Mouse (Mus musculus) brain, embryonic 14.5 days (tissue): ENCODE measurements around the gene Ccdc7a. TPM values are rescaled to one million over a fixed set of nuclear protein-coding genes. Genes with fewer than 3 reads are reported as not detected.
A peak's percentile ranks its signal among the peaks of the same experiment; 100 is the strongest.

Source experiments
- DNase-seq: peaks from one replicate; pipeline ENCODE4 v3.0.0-alpha.2; 2011; ENCODE audit warnings: low read depth
- CTCF ChIP-seq: fragments of 200-500 bp; IDR thresholded peaks from 2 replicates; pipeline ENCODE4 v1.5.1; 2012; ENCODE audit warnings: inconsistent platforms, mild to moderate bottlenecking, moderate library complexity, borderline replicate concordance; ENCODE audit not compliant: insufficient read depth, insufficient read length; ENCODE audit errors: extremely low read depth
- POLR2A ChIP-seq: fragments of 200-500 bp; IDR thresholded peaks from 2 replicates; pipeline ENCODE4 v1.6.1; 2012; ENCODE audit warnings: mild to moderate bottlenecking, inconsistent platforms, borderline replicate concordance; ENCODE audit not compliant: poor library complexity, insufficient read depth, insufficient read length, severe bottlenecking; ENCODE audit errors: extremely low read depth
- polyA plus RNA-seq: library from polyadenylated mRNA; depleted of rRNA; stranded (reverse); fragments of >200 nt; gene quantifications from 2 replicates; pipeline ENCODE4 v1.2.3, GENCODE M21; 2012

Ccdc7a gene
- polyA plus RNA-seq, 1 experiment = not detected

DNA sequence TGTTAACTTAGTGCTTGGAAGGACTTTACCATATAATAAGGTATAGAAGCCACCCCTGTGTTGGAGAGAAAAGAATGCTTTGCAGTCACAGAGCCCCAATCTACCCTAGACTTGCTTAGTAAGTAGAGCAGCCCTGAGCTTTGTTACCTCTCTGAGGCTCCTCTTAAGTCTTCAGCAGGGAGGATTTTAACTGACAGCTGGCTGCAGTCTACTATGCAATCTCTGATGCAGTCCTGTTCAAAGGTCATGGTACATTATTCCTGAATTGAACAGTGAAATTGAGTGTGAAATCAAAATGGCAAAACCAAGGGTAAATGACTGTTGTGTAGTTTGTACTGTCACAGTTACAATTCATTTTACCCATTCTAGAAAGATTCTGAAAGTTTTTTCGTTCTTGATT lies 338.1 kb downstream of the Ccdc7a start:
- peak; percentile 52 for DNase-seq
- TF ChIP-seq POLR2A = no peak
- no peak for TF ChIP-seq CTCF

DNA sequence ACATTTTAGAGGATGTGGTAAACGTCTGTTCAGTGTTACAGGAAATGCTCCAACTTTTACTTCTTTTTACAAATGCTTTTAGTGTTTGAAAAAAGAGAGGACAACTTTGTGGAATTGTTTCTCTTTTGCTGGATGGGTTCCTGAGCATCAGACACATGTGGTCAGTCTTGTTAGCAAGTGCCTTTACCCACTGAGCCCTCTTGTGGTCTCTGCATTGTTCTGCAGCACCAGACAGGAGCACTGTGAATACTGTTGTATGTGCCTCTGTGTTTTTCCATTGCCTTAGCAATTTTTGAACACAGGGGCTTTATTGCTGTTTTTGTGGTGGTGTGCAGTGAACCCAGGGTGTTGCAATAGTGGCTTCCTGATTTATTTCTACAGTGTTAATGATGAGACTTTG lies 340.5 kb downstream of the Ccdc7a start:
- TF ChIP-seq POLR2A (no peak), CTCF (peak; percentile 59; the same call in 1 of the 2 replicates)

DNA sequence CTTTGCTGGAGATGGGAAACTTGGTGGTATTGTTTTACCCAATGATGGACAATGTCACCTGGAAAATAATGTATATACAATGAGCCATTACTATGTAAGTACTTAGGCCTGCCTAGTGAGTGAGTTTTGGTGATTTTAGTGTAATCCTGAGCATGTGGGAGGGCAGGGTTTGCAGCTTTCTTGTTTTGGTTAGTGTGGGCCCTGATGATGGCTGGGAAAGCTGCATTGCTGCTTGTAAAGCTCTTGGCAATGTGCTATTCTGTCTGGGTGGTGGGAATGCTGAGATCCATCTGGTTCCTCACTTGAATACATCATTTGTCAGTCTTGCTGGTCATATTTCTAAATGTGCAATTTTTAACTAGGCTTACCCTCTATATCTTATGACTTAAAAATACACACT lies 349.1 kb downstream of the Ccdc7a start:
- no peak for DNase-seq
- TF ChIP-seq CTCF (no peak), POLR2A (no peak)

More for the DNA sequence above, 340.5 kb downstream of the Ccdc7a start:
- peak; percentile 76 for DNase-seq

DNA sequence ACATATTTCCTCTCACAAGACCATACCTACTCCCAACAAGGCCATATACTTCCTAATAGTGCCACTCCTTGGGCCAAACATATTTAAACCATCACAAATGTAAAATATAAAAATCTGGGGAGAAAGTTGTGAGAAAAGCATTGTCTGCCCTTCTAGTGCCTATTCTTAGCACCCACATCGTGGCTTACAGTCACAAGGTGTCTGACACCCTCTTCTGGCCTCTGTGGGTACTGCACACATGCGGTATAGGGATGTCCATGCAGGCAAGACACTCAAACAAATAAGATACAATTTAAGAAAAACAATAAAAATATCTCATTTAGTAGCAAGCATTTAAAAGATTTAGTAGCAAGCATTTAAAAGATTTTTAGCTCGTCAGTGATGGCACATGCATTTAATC lies 356.1 kb downstream of the Ccdc7a start:
- peak; percentile 74 for DNase-seq
- TF ChIP-seq CTCF (peak; percentile 75; the same call in 1 of the 2 replicates), POLR2A (no peak)

DNA sequence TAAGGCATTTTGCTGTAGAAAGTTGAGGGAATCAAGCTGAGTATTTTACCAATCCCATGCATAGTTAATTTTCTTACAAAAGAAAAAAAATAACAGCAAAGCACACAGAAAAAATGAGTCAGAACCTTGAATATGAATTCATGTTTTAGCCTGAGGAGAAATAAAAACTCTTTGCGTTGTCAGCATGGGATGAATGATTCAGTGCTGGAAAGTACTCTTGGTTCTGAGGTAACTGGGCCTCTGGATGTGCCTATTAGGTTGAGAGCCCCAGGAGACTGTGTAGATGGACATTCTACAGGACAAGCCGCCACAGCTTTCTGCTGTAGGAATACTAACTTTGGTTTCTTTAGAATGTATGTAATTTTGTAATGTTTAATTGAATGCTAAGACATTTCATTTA lies 360.5 kb downstream of the Ccdc7a start:
- TF ChIP-seq POLR2A (no peak), CTCF (no peak)
- no peak for DNase-seq

DNA sequence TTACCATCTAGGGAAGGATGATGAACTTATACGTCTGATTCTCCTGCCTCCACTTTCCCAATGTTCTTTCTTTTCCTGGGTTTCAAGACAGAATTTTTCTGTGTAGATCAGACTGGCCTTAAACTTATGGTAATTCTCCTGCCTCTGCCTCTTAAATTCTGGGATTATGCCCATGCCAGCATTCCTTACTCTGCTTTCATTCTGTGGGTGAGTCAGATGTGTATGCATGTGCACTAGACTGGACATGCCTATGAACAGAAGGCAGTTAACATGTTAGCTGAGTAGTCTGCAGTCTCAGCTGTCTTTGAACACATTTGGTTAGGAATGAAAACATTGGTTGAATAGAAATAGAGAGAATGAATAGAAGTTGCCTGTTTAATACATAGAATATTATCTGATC lies 360.9 kb downstream of the Ccdc7a start:
- TF ChIP-seq POLR2A (no peak), CTCF (no peak)
- no peak for DNase-seq

DNA sequence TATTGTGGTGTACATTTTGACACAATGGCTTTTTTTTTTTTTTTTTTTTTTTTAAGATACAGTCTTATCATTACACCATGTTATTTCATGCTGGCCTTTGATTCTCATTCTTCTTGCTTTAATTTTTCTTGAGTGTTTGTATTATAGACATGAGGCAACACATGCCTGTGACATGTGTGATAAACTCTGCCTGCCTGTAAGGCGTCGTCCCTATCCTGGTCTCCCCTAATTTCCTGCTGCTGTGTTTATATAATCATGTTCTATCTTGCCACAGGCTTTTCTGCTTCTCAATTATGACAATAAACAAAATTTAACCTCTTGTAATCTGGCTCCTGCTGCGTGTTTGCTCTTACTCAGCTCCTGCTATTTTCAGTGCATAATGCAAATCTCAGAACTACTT lies 367.4 kb downstream of the Ccdc7a start:
- no peak for TF ChIP-seq CTCF
- TF ChIP-seq POLR2A = no peak
- DNase-seq = no peak

DNA sequence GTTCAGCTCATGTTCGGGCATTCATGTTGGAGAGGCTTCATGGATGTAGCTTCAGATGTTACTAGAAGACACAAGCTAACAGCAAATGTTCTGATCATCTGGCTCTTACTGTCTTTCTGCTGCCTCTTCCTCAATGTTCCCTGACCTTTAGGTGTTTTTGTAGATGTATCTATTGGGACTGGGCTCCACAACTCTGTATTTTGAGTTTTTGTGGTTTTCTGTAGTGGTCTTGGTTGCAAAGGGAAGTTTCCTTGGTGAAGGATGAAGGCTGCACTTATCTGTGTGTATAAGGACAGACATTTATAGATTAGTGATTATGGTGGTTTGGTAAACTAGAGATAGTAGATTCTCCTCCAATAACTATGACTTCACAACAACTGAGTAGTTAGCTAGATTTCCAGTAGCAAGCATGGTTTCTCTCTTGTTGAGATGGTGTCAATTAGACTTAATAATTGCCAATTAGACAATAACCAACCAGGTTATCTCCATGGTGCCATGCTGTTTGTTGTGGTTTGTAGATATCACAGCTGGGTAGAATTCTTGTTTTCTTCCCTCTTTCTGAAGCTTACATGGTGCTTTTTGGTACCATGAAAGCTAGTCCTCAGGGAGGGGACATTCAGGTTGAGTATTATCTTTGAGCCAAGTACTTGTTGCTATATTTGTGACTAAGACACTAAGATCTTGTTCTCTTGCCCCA lies 368.5 kb downstream of the Ccdc7a start:
- no peak for DNase-seq
- TF ChIP-seq CTCF = no peak
- TF ChIP-seq POLR2A = no peak

DNA sequence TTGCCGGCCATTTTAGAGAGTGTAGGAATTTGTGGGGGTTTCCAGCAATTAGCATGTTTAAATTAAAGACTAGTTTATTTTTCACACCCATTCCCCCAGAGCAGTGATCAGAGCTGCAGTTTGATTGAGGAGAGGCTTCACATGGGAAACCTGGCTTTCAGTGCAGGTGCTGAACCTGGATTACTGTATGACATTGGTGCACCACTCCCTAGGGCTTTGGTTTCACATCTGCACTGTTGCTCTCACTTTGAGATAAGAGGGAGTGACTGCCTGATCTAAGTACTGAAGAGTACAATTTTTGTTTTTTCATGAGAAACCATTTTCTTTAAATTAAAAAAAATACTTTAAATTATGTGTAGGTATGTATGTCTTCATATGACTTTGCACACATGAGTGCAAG lies 375.3 kb downstream of the Ccdc7a start:
- DNase-seq = no peak
- TF ChIP-seq POLR2A = no peak
- TF ChIP-seq CTCF = no peak

DNA sequence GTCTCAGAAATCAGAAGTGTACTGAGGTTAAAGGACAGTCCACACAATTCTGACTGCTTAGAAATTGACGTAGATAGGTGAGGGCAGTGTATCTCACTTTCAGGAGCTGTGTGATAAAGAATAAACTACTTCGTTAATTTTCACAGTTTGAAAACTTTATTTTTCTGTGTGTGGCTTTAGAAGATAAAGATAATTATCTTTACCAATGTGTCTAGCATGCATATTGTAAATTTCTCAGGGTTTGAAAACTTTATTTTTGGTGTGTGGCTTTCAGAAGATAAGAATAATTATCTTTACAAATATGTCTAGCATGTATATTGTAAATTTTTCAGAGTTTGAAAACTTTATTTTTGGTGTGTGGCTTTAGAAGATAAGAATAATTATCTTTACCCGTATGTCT lies 376.6 kb downstream of the Ccdc7a start:
- TF ChIP-seq POLR2A (no peak), CTCF (no peak)
- no peak for DNase-seq

DNA sequence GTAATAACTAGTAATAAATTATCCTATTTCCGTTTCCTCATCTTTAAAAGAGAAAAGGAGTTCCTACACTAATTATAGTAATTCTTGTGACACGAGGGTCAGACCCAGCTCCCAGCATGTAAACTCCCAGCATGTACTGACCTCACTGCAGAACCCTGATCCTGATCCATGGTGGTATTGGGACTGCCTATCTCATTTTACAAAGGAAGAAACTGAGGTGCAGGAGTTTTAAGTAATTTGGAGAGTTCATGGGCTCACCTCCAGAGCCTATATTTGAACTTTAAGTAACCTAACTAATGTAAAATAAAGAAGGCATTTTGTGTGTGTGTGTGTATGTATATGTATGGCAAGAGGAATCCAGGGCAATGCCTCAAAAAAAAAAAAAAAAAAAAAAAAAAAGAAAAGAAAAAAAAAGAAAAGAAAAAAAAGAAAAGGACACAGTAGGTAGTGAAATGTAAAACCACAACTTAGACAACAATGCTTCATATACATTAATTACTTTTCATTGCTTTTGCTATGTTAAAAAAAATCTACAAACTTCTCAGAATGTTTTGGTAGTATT lies 378.8 kb downstream of the Ccdc7a start:
- TF ChIP-seq CTCF (no peak), POLR2A (no peak)
- DNase-seq = no peak

DNA sequence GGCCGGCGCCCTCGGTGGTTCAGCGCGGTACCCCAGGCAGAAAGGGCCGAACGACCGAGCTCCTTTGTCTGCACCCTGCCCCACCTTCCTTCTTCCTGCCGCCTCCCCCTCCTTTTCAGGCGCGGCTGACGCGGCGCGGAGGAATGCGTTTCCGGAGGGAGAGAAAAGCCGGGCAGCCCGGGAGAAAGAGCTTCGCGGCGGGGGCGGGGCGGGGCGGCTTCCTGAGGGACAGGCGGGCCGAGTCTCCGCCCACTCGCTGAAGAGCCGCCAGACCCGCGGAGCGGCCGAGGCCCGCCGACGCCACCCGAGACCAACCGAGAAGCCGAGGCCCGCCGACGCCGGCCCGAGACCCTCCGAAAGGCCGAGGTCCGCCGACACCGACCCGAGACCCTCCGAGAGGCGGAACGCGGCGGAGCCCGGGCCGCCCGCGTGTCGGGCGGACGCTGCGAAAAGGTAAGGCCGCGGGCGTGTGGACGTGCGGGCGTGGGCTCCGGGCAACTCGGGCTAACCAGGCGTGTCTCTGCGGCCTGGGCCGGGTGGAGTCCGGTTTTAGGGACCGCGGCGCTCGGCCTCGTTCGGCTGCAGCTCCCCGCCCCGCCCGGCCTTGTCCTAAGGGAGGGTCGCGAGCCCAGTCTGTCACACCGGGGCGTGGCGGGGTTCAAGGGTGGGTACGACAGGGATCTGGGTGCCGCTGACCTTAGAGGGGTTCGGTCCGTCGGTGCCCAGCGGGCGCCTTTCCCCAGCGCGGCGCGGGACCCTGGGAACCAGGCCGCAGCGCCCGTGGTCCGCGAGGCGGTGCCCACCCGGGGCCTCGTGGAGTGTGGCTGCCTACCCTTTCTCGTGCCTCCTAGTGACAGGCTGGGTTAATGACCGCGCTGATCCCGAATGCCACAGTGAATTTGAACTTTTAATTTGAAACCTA lies 379.5 kb downstream of the Ccdc7a start, which contains the start of gene Itgb1:
Itgb1 (plus strand) TSS at position 148 of the 922 bp plus-strand sequence.
- DNase-seq = peak; percentile 99
- TF ChIP-seq CTCF (peak; percentile 45; the same call in 1 of the 2 replicates), POLR2A (peak; percentile 87)
